Mouse (Mus musculus) limb, embryonic 10.5 days (tissue): Measurements from ENCODE around the gene Hoxd9. TPM values are rescaled to one million over a fixed set of nuclear protein-coding genes. Genes with fewer than 3 reads are reported as not detected.

ENCODE experiments used
- DNase-seq: peaks from one replicate; pipeline ENCODE4 v3.0.0-alpha.2; 2017; ENCODE audit warnings: low spot score
- H3K27ac ChIP-seq: fragments of 300-500 bp; sonication (generic); 2 replicates; pipeline ENCODE4 v1.5.1; 2016; ENCODE audit warnings: mild to moderate bottlenecking
- H3K27me3 ChIP-seq: fragments of 300-500 bp; sonication (generic); 2 replicates; pipeline ENCODE4 v1.6.1; 2016; ENCODE audit warnings: low read depth, mild to moderate bottlenecking; ENCODE audit not compliant: poor library complexity, severe bottlenecking
- H3K36me3 ChIP-seq: fragments of 300-500 bp; sonication (generic); 2 replicates; pipeline ENCODE4 v1.6.1; 2016; ENCODE audit warnings: mild to moderate bottlenecking, moderate library complexity
- H3K4me1 ChIP-seq: fragments of 300-500 bp; sonication (generic); 2 replicates; pipeline ENCODE4 v1.6.1; 2016
- H3K4me3 ChIP-seq: fragments of 300-500 bp; sonication (generic); 2 replicates; pipeline ENCODE4 v1.5.1; 2016; ENCODE audit warnings: mild to moderate bottlenecking, moderate library complexity
- H3K9me3 ChIP-seq: fragments of 300-500 bp; sonication (generic); replicated peaks from 2 replicates; pipeline ENCODE4 v1.6.1; 2016; ENCODE audit warnings: mild to moderate bottlenecking
- whole genome bisulfite sequencing: fragments of 180-500 bp; shearing (Covaris S2); methylation state at CpG from one replicate; pipeline ENCODE4 v1.1.7; 2016; 5-methylcytosine and 5-hydroxymethylcytosine counted together
- polyA plus RNA-seq: library from polyadenylated mRNA; unstranded; fragments of >200 nt; fragmentation: Nextera tagmentation; extraction: Ambion mirVana; gene quantifications from 2 replicates; pipeline ENCODE4 v1.2.1, GENCODE M21; 2016

Hoxd9 gene
- polyA plus RNA-seq, 1 experiment from 2014 or later: 38.0 TPM

DNA sequence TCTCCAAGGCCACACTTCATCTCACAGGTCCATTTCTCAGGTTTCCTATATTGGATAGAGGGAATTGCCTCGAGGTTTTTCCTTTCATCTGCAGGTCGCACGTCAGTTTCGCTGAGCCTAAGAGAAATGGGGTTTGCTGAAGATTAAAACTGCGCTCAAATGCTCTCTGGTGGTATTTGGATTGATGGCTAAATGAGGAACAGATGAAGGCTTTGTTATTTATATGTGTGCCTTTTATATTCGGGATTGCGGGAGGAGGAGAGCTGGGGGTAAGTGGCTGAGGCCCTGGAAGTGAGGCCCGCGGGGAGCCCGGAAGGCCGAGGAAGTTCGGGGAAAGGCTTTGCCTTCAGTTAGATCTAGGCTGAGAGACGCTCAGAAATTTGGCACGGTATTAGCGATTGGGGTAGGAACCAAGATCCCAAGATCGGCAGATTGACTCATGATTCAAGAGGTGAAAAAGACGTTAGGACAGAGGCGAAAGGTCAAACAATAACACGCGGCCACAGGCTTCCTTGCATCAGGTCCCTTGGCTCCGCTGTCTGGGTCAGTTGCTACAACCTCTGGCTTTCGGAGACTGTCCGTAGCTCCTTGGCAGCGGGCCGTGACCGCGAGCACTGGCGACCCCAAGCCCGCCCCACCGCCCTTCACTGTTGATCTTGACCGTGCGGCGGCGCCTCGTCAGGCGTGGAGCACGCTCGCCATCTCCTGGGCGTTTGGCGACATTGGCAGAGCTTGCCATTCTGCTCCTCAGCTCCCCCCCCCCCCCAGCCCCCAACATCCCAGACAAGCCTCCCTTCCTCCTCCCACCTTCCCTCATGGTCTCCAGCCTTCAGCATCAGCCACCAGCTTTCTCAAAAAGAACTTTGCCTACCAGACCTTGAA, 24.8 kb upstream of the Hoxd9 start:
- Histone ChIP-seq H3K36me3 (no peaks in the 10 kb centered on the region), H3K4me3 (peak overlapping the region; percentile 80), H3K27me3 (peaks cover 100% of the 10 kb centered on the region), H3K4me1 (peaks cover 88% of the 10 kb centered on the region), H3K9me3 (no peaks in the 10 kb centered on the region), H3K27ac (peak overlapping the region; percentile 90)
- under 1% methylated on average over 40 of the region's 40 CpGs for WGBS
- DNase-seq: peak; percentile 95

DNA sequence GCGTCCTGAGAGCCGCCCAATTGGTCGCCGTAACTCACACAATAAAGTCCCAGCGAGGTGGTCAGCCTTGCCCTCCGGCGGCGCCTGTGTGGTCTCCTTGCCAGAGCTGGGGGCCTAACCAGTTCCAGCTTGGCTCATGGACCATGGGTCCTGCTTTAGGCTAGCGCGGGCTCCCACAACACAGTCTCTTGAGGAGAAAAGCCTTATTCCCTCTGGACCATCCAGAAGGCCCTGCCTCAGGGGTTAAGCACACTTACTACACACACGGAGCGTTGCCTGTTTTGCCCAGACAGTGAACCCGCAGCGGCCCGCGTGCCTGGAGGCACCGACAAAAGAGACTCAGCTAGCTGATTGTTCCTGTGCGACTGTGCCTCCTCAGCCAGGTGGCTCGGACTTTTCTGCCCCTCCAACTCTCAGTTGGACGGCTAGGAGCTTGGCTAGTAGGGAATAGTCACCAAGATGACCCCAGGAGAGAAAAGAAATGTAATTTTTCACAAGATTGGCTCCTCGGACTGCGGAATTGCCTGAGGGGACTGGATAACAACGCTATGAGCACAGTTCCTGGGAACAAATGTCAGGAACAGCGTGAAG, 23.6 kb upstream of the Hoxd9 start:
- Histone ChIP-seq H3K4me1 (peaks cover 88% of the 10 kb centered on the region), H3K36me3 (no peaks in the 10 kb centered on the region), H3K27me3 (peaks cover 100% of the 10 kb centered on the region), H3K4me3 (peak overlapping the region; percentile 80), H3K27ac (peak overlapping the region; percentile 90), H3K9me3 (no peaks in the 10 kb centered on the region)
- DNase-seq: peak; percentile 92
- 1% methylated on average over 24 of the region's 24 CpGs for WGBS

DNA sequence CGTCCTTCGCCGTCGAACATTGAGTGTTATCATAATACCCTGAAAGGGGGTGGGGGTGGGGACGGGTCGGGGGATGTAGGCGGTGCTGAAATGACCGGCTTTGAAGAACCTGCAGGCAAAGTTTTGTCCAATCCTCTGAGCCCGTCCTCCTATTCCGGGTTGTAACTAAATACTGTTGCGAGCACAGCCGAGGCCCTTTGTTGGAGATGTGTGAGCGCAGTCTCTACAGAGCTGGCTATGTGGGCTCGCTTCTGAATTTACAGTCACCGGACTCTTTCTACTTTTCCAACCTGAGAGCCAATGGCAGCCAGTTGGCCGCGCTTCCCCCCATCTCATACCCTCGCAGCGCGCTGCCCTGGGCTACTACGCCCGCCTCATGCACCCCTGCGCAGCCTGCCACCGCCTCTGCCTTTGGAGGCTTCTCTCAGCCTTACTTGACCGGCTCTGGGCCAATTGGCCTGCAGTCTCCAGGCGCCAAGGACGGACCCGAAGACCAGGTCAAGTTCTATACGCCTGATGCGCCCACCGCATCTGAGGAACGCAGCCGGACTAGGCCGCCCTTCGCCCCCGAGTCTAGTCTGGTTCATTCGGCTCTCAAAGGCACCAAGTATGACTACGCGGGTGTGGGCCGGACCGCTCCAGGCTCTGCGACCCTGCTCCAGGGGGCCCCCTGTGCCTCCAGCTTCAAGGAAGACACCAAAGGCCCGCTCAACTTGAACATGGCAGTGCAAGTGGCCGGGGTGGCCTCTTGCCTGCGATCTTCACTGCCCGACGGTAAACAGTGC, 22.5 kb upstream of the Hoxd9 start, which contains the start of gene Hoxd12:
TSS of gene Hoxd12 (plus strand) at position 133 of the 785 bp plus-strand sequence.
- Histone ChIP-seq H3K4me3 (peak within 1 kb of the TSS; percentile 80), H3K27ac (peak within 1 kb of the TSS; percentile 90), H3K9me3 (no peaks in the 10 kb centered on the region), H3K4me1 (peaks cover 90% of the 10 kb centered on the region), H3K27me3 (peaks cover 100% of the 10 kb centered on the region), H3K36me3 (no peaks in the 10 kb centered on the region)
- WGBS: 1% methylated on average over 47 of the region's 47 CpGs
- DNase-seq: peak; percentile 77

DNA sequence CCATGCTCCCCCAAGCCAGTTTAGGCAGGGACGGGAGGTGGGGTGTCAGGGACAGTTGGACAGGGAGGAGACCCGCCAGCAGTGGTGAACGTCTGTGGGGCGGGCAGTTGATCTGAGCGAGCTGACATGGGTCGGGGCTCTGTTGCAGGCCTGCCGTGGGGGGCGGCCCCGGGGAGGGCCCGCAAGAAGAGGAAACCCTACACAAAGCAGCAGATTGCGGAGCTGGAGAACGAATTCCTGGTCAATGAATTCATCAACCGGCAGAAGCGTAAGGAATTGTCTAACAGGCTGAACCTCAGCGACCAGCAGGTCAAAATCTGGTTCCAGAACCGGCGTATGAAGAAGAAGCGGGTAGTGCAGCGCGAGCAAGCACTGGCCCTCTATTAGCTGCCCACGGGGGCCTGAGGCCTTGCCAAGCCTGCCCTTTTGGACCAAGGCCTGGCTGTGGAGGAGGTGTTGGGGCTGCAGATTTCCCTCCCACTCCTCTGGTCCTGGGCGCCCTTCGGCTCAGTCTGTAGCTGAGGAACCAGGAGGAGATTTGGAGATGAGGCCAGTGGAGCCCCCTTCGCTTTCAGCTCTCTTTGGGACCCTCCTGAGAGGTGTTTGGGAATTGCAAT, 21.8 kb upstream of the Hoxd9 start:
- H3K27me3 ChIP-seq: peaks cover 100% of the 10 kb centered on the region
- H3K9me3 ChIP-seq: no peaks in the 10 kb centered on the region
- H3K4me1 ChIP-seq: peaks cover 95% of the 10 kb centered on the region
- H3K4me3 ChIP-seq: peak overlapping the region; percentile 80
- peak; percentile 63 for DNase-seq
- H3K27ac ChIP-seq: peak overlapping the region; percentile 90
- 4% methylated on average over 24 of the region's 24 CpGs for WGBS
- H3K36me3 ChIP-seq: no peaks in the 10 kb centered on the region

DNA sequence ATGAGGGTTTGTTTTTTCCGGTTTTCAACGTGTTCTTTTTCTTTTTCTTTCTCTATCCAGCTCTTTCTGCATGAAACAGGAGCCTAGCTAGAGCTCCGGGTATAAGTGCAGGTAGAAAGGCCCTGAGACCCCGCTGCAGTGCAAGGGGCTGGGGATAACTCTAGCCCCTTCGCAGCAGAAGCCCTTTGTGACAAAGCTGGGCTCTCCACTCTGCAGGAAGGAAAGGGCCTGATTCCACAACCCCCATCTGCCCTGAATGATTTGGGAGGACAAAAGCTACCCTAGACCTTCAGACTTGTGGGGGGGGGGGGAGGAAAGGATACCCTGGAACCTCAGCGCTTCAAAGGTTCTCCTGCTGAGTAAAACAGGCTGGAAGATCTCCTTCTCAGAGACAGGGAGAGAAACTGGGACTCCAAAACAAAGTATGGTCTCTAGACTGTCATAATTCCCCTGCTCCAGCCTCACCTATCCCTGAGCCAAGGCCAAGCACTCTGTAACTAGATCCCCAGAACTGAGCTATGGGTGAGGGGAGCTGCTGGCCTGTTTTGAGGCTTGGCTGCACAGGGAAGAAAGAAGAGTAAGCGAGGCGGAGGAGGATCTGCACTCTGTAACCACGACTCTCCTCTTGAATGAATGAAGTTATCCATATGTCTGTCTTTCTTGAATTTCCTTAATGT, 21.0 kb upstream of the Hoxd9 start:
- H3K4me3 ChIP-seq: peak overlapping the region; percentile 80
- DNase-seq: peak; percentile 58
- H3K27ac ChIP-seq: peak overlapping the region; percentile 90
- H3K27me3 ChIP-seq: peaks cover 100% of the 10 kb centered on the region
- no peaks in the 10 kb centered on the region for H3K36me3 ChIP-seq
- H3K4me1 ChIP-seq: peaks cover 99% of the 10 kb centered on the region
- H3K9me3 ChIP-seq: no peaks in the 10 kb centered on the region
- 5% methylated on average over 9 of the region's 9 CpGs for WGBS

DNA sequence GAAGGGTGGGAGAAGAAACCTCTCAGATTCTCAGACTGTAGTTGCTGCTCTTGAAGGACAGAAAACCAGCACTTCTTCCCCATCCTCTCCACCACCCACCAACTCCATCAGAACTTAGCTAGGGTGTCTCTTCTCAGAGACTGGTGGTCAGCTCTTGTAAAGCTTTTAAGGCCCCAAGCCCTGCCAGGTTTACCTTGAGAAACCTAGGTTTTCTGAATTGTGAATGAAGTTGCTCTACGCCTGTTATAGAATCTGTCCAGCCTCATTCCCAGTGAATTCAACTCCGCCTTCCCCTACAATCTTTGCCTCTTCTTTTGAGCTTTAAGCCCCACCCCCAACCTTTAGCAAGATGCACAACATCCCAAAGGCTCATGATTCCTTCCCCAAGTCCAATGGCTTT, 20.4 kb upstream of the Hoxd9 start:
- H3K27ac ChIP-seq: peak overlapping the region; percentile 90
- H3K36me3 ChIP-seq: no peaks in the 10 kb centered on the region
- H3K4me3 ChIP-seq: peak overlapping the region; percentile 80
- DNase-seq: peak; percentile 45
- 12% methylated on average over 2 of the region's 2 CpGs for WGBS
- H3K9me3 ChIP-seq: no peaks in the 10 kb centered on the region
- peaks cover 99% of the 10 kb centered on the region for H3K4me1 ChIP-seq
- H3K27me3 ChIP-seq: peaks cover 100% of the 10 kb centered on the region

DNA sequence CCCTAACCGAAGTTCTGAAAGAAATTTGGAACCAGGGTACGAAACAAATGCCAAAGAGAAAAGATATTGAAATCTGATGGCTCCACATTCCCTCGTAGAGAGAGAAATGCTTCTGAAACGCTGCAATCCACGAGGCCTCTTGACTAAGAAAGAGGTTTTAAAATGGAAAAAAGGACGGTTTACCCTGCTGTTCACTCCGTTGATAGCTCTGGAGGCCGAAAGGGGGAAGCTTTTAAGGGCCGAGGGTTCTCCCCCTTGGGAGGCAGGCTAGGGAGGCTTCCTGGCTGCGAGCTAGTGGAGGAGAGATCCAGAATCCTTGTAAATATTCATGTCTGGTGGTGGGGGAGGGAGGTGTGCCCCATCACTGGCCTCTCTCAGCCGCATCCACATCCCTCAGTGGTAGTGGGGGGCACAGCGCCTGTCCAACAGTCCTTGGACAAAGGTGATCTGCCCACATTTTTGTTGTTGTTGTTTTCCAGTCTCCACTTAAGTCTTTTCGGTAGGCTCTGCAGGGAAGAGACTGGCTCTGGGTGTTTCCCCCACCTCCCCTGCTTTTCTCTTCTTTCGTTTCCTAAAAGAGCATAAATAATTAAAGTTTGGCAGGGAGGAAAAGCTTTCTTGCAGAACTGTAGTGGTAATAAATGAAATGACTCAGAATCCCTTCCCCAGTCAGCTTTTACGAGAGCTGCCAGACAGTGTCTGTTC, 18.5 kb upstream of the Hoxd9 start, which contains the start of gene Hoxd11:
TSS of gene Hoxd11 (plus strand) at position 667 of the 705 bp plus-strand sequence.
- H3K4me3 ChIP-seq: peak within 1 kb of the TSS; percentile 80

DNA sequence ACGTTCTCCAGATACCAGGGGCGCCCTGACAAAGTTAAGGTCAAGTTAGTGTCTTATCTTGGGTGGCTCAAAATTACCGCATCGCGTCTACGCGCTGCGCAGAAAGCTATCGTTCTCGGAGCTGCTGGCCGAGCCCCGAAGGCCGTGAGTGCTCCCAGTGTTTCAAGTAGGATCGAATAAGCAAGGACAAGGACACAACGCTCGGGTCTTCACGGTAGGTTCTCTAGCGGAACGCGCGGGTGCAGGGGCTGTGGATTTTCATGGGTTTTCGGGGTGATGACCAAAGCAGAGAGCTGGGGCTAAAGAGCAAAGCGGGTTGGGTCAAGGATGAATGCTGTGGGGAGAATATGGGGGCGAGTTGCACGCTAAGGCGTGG, 17.9 kb upstream of the Hoxd9 start:
- Histone ChIP-seq H3K4me1 (peaks cover 93% of the 10 kb centered on the region), H3K4me3 (peak overlapping the region; percentile 80), H3K27me3 (peaks cover 98% of the 10 kb centered on the region), H3K27ac (peak overlapping the region; percentile 99), H3K36me3 (peaks cover 8% of the 10 kb centered on the region; the same call in 1 of the 2 replicates), H3K9me3 (no peaks in the 10 kb centered on the region)
- WGBS: under 1% methylated on average over 26 of the region's 26 CpGs
- peak; percentile 74 for DNase-seq

More for the DNA sequence above, 18.5 kb upstream of the Hoxd9 start, which contains the start of gene Hoxd11:
- Histone ChIP-seq H3K36me3 (peaks cover 4% of the 10 kb centered on the region; the same call in 1 of the 2 replicates), H3K27me3 (peaks cover 99% of the 10 kb centered on the region), H3K9me3 (no peaks in the 10 kb centered on the region), H3K4me1 (peaks cover 98% of the 10 kb centered on the region), H3K27ac (peak within 1 kb of the TSS; percentile 99)
- peak; percentile 62 for DNase-seq
- 2% methylated on average over 15 of the region's 15 CpGs for WGBS

DNA sequence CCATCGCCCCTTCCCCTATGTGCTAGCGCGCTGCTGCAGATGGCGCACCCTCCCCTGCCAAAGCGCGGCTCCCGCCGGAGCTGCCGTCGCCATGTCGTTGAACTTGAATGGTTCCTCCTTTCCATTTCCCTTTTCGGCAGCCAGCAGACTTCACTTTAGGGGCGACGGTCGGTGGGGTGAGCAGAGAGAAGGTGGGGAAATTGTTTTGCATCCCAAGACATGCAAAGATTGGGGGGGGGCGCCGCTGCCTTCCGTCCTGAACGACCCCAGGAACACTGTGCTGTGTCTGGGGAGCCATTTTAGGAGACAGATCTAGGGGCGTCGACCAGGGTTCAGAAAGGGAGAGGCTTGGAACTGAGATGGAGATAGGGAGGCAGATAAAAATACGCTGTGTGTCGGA, 17.5 kb upstream of the Hoxd9 start:
- DNase-seq: peak; percentile 75
- peak overlapping the region; percentile 80 for H3K4me3 ChIP-seq
- H3K36me3 ChIP-seq: peaks cover 8% of the 10 kb centered on the region; the same call in 1 of the 2 replicates
- peaks cover 98% of the 10 kb centered on the region for H3K27me3 ChIP-seq
- H3K4me1 ChIP-seq: peaks cover 89% of the 10 kb centered on the region
- WGBS: 2% methylated on average over 23 of the region's 23 CpGs
- H3K27ac ChIP-seq: peak overlapping the region; percentile 99
- H3K9me3 ChIP-seq: no peaks in the 10 kb centered on the region

DNA sequence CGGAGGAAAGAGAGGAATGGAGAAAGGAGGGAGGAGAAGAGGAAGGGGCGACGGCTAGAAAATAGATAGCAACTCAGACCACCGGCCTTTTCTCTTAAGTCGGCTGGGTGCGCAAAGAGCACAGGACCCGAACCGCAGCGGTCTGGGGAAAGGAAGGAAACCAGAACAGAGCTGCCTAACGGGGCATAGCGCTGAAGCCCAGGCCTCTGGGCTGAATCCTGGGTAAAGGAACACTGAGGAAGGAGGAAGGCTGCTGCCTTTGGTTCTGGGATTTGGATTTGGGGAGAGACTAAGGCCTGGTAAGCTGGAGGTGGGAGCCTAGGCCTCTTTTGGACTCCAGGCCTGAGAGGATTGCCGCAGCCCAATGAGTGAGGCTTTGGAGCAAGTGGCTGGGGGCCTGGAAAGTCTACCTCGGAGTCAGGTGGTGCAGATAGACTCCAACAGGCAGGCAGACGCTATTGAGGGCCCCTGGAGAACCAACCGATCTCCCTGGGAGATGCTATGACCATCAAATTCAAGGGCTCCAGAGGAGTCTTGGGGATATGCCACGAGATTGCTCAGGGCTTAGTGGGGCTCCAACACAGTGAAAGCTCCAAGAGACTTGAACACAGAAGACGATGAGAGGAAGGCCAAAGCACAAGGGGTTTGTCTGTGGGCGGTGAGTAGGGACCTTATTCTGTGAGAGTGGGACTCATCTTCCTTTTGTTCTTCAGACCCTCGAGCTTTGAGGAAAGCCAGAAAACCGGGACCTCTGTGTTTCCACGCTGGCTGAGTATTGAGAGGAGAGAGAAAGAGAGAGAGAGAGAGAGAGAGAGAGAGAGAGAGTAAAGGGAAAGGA, 16.7 kb upstream of the Hoxd9 start:
- DNase-seq: peak; percentile 67
- H3K4me3 ChIP-seq: peak overlapping the region; percentile 80
- H3K27ac ChIP-seq: peak overlapping the region; percentile 99
- H3K27me3 ChIP-seq: peaks cover 97% of the 10 kb centered on the region
- WGBS: 3% methylated on average over 21 of the region's 21 CpGs
- peaks cover 81% of the 10 kb centered on the region for H3K4me1 ChIP-seq
- H3K36me3 ChIP-seq: peaks cover 8% of the 10 kb centered on the region; the same call in 1 of the 2 replicates
- H3K9me3 ChIP-seq: no peaks in the 10 kb centered on the region
